23 mouse cellular contexts compared by ENCODE assay signal in genomic region chr2:146411904-146412303, GRCm38 (mm10).
DNase-seq lines count a peak whose midpoint lies in the region; ATAC-seq and TF ChIP-seq lines count a peak whose summit lies in the region.
"Had no signal": no experiment of that assay in that cellular context is flagged by ENCODE, and none has a peak within 500 bp of the region (broad histone marks: within the 10 kb centered on the region; RNA-seq: fewer than 3 reads in every experiment).

No protein-coding gene starts in this region.

- no peaks in the 10 kb centered on the region for H3K9me3 ChIP-seq in intestine, embryonic 15.5 days
- H3K9me3 ChIP-seq in intestine, postnatal 0 days (ENCODE audit: control insufficient read depth), result no peaks in the 10 kb centered on the region
- H3K9me3 ChIP-seq: embryonic facial prominence, embryonic 10.5 days; embryonic facial prominence, embryonic 12.5 days; forebrain, embryonic 13.5 days; forebrain, embryonic 15.5 days; G1E had no signal

- peak; percentile 41 for ATAC-seq in intestine, embryonic 15.5 days
- peak; percentile 78 for ATAC-seq in intestine, postnatal 0 days
- ATAC-seq: activated CD4-positive, CD25-positive, alpha-beta regulatory T cell, adult 4 months; CD4-positive, CD25-positive, alpha-beta regulatory T cell, adult 4 months; forebrain, embryonic 13.5 days; forebrain, embryonic 15.5 days; Patski had no signal

- no peak overlapping the region for H3K4me3 ChIP-seq in intestine, embryonic 15.5 days (replicated peaks)
- H3K4me3 ChIP-seq in intestine, postnatal 0 days (ENCODE audit: low read depth, low read length), result no peak overlapping the region
- H3K4me3 ChIP-seq: embryonic facial prominence, embryonic 10.5 days; embryonic facial prominence, embryonic 12.5 days; forebrain, embryonic 13.5 days; forebrain, embryonic 15.5 days had no signal

- 56% methylated on average over 5 of the region's 5 CpGs for WGBS in intestine, embryonic 15.5 days
- 45% methylated on average over 5 of the region's 5 CpGs for WGBS in intestine, postnatal 0 days

- TF ChIP-seq CTCF in intestine, postnatal 0 days (IDR thresholded peaks at IDR 0.05; ENCODE audit: low read depth), result no peak

- H3K27ac ChIP-seq in intestine, embryonic 15.5 days, result no peak overlapping the region
- no peak overlapping the region; the same call in 1 of the 2 replicates for H3K27ac ChIP-seq in intestine, postnatal 0 days (ENCODE audit: low read depth, low read length)
- H3K27ac ChIP-seq: embryonic facial prominence, embryonic 10.5 days; embryonic facial prominence, embryonic 12.5 days; forebrain, embryonic 13.5 days; forebrain, embryonic 15.5 days had no signal

- H3K9ac ChIP-seq in intestine, embryonic 15.5 days, result no peak overlapping the region
- no peak overlapping the region for H3K9ac ChIP-seq in intestine, postnatal 0 days (ENCODE audit: low read depth, low read length)
- H3K9ac ChIP-seq: embryonic facial prominence, embryonic 12.5 days; forebrain, embryonic 13.5 days; forebrain, embryonic 15.5 days had no signal

- H3K4me1 ChIP-seq in intestine, embryonic 15.5 days (replicated peaks), result no peaks in the 10 kb centered on the region
- no peaks in the 10 kb centered on the region for H3K4me1 ChIP-seq in intestine, postnatal 0 days (replicated peaks; ENCODE audit: control insufficient read depth, insufficient read depth, low read length)
- H3K4me1 ChIP-seq: embryonic facial prominence, embryonic 10.5 days had no signal

- no peaks in the 10 kb centered on the region for H3K36me3 ChIP-seq in intestine, embryonic 15.5 days
- peaks cover 3% of the 10 kb centered on the region for H3K36me3 ChIP-seq in intestine, postnatal 0 days (ENCODE audit: control insufficient read depth, insufficient read depth)
- H3K36me3 ChIP-seq: embryonic facial prominence, embryonic 12.5 days had no signal

- H3K27me3 ChIP-seq in intestine, embryonic 15.5 days (replicated peaks), result no peaks in the 10 kb centered on the region
- H3K27me3 ChIP-seq in intestine, postnatal 0 days (replicated peaks; ENCODE audit: control insufficient read depth, insufficient read depth, low read length), result no peaks in the 10 kb centered on the region
- H3K27me3 ChIP-seq: CH12.LX; embryonic facial prominence, embryonic 12.5 days; forebrain, embryonic 13.5 days; forebrain, embryonic 15.5 days; Patski had no signal

- H3K4me2 ChIP-seq in intestine, embryonic 15.5 days (replicated peaks), result no peak overlapping the region
- H3K4me2 ChIP-seq in intestine, postnatal 0 days (replicated peaks; ENCODE audit: low read depth), result no peak overlapping the region
- H3K4me2 ChIP-seq: embryonic facial prominence, embryonic 12.5 days; forebrain, embryonic 13.5 days; forebrain, embryonic 15.5 days had no signal

- peak; percentile 52 for DNase-seq in yolk sac, embryonic 10.5 days (ENCODE audit: low spot score)
- no peak for DNase-seq in kidney, adult 18-20 months
- no peak for DNase-seq in testis, postnatal 14 days (ENCODE audit: low spot score)
- DNase-seq: adrenal gland, adult 8-10 months; adrenal gland, postnatal 14 days; adrenal gland, postnatal 36 days; B cell, adult 2 months; cerebellum, adult 11-12 months; cerebellum, adult 2 months; cerebellum, adult 9-10 months; cerebellum, postnatal 10 days; cerebellum, postnatal 25 days had no signal
